Mouse (Mus musculus) forebrain, embryonic 11.5 days (tissue): ENCODE measurements at regions not wholly inside any gene's neighbourhood (a gene's known extent, or its start where the extent isn't known, plus 50 kb on each side); places are given as distances from the start of the nearest gene placed in this dataset.

Experiments used
- ATAC-seq: fragments of 200-750 bp; cut with Nextera tagmentation; replicated peaks from 2 replicates; pipeline ENCODE4 v1.8.0; 2017; ENCODE audit warnings: moderate TSS enrichment; ENCODE audit not compliant: low FRiP score
- DNase-seq: peaks from one replicate; pipeline ENCODE4 v3.0.0-alpha.2; 2017; ENCODE audit warnings: low spot score
- H3K27ac ChIP-seq: fragments of 300-500 bp; sonication (generic); 2 replicates; pipeline ENCODE4 v1.5.1; 2014; ENCODE audit warnings: low read depth, low read length
- H3K27me3 ChIP-seq: fragments of 300-500 bp; sonication (generic); 2 replicates; pipeline ENCODE4 v1.6.1; 2014; ENCODE audit warnings: mild to moderate bottlenecking, low read length, mixed read lengths; ENCODE audit not compliant: control insufficient read depth, insufficient read depth
- H3K36me3 ChIP-seq: fragments of 300-500 bp; sonication (generic); 2 replicates; pipeline ENCODE4 v1.6.1; 2014; ENCODE audit warnings: mild to moderate bottlenecking, low read length, moderate library complexity, mixed read lengths; ENCODE audit not compliant: control insufficient read depth, insufficient read depth
- H3K4me1 ChIP-seq: fragments of 300-500 bp; sonication (generic); replicated peaks from 2 replicates; pipeline ENCODE4 v1.6.1; 2014; ENCODE audit warnings: low read length, mixed read lengths; ENCODE audit not compliant: control insufficient read depth, insufficient read depth
- H3K4me2 ChIP-seq: fragments of 300-500 bp; sonication (generic); 2 replicates; pipeline ENCODE4 v1.6.1; 2014; ENCODE audit warnings: low read depth, mild to moderate bottlenecking, low read length, moderate library complexity, mixed read lengths; ENCODE audit not compliant: severe bottlenecking
- H3K4me3 ChIP-seq: fragments of 300-500 bp; sonication (generic); 2 replicates; pipeline ENCODE4 v1.5.1; 2014; ENCODE audit warnings: low read depth, low read length
- H3K9ac ChIP-seq: fragments of 300-500 bp; sonication (generic); 2 replicates; pipeline ENCODE4 v1.6.1; 2014; ENCODE audit warnings: low read length
- H3K9me3 ChIP-seq: fragments of 300-500 bp; sonication (generic); 2 replicates; pipeline ENCODE4 v1.6.1; 2016; ENCODE audit warnings: low read length, mixed read lengths; ENCODE audit not compliant: control insufficient read depth
- WGBS: fragments of 180-500 bp; shearing (Covaris S2); extraction: QIAGEN DNeasy Blood & Tissue Kit; methylation state at CpG from one replicate; pipeline ENCODE4 v1.1.7; 2014; 5-methylcytosine and 5-hydroxymethylcytosine counted together

DNA sequence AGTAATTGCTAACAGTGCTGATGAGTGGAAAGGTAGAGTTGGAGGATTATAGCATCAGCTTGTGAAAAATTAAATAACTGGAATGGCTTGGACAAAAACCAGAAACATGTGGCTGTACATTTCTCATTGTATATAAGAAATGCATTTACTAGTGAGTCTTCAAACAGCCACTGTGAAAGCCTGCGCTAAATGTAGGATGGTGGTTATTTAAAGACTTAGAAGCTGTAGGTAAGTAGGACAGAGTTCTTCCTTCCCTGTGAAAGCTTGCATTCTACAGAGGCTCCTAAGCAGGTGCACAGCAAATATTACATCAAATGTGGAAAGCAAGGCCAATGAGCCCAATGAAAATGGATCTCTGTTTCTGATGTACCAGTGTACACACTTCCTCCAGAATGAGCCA, 2999.5 kb upstream of the Gm6569 start:
- Histone ChIP-seq H3K9ac (no peak overlapping the region), H3K4me2 (no peak overlapping the region), H3K36me3 (no peaks in the 10 kb centered on the region), H3K27me3 (no peaks in the 10 kb centered on the region), H3K4me3 (no peak overlapping the region), H3K27ac (no peak overlapping the region), H3K4me1 (no peaks in the 10 kb centered on the region), H3K9me3 (no peaks in the 10 kb centered on the region)
- DNase-seq, result no peak
- no peak for ATAC-seq
- 95% methylated on average over 1 of the region's 1 CpGs for WGBS

GRCm38 (mm10) chr15:70842606-70843005, 2991.8 kb upstream of the Gm6569 start:
- H3K9ac ChIP-seq, result no peak overlapping the region
- H3K4me3 ChIP-seq, result no peak overlapping the region
- H3K9me3 ChIP-seq, result no peaks in the 10 kb centered on the region
- H3K27ac ChIP-seq, result no peak overlapping the region
- 73% methylated on average over 1 of the region's 1 CpGs for WGBS
- ATAC-seq (no peak), DNase-seq (no peak)
- H3K36me3 ChIP-seq, result no peaks in the 10 kb centered on the region
- no peaks in the 10 kb centered on the region for H3K27me3 ChIP-seq
- no peak overlapping the region for H3K4me2 ChIP-seq
- H3K4me1 ChIP-seq, result no peaks in the 10 kb centered on the region

- H3K4me2 ChIP-seq, result no peak overlapping the region
- 89% methylated on average over 1 of the region's 1 CpGs for WGBS
- H3K9me3 ChIP-seq, result no peaks in the 10 kb centered on the region
- H3K27ac ChIP-seq, result no peak overlapping the region
- no peak for DNase-seq
- peak; percentile 53; the same call in 1 of the 2 replicates for ATAC-seq
- no peak overlapping the region for H3K9ac ChIP-seq
- no peak overlapping the region for H3K4me3 ChIP-seq
- H3K36me3 ChIP-seq, result no peaks in the 10 kb centered on the region
- no peaks in the 10 kb centered on the region for H3K4me1 ChIP-seq
- no peaks in the 10 kb centered on the region for H3K27me3 ChIP-seq
Observed at GRCm38 (mm10) chr15:70849652-70850051, 2984.7 kb upstream of the Gm6569 start.

DNA sequence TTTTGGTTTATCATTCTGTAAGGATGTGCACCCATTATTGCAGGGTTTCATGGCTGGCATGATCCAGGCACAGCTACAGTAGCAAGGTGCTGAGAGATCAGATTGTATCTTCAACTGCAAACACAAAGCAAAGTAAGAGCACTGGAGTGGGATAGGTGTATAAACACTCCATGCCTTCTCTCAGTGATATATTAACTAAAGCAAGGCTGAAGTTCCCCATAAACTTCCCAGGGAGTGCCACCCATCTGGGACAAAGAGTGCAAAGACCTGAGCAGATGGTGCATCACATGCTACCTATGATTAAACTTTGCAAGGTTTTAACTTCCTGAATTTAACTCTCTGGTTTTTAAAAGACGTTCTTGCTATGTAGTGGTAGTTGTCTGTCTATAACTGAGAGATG, 2983.9 kb upstream of the Gm6569 start:
- DNase-seq (no peak), ATAC-seq (no peak)
- WGBS, result 78% methylated on average over 1 of the region's 1 CpGs

More for the DNA sequence above, 2983.9 kb upstream of the Gm6569 start:
- Histone ChIP-seq H3K27ac (no peak overlapping the region), H3K27me3 (no peaks in the 10 kb centered on the region), H3K9me3 (no peaks in the 10 kb centered on the region), H3K4me3 (no peak overlapping the region), H3K4me1 (no peaks in the 10 kb centered on the region), H3K36me3 (no peaks in the 10 kb centered on the region), H3K9ac (no peak overlapping the region), H3K4me2 (no peak overlapping the region)
